Mouse (Mus musculus) megakaryocyte, embryonic 14.5 days (primary cell): ENCODE measurements at regions not wholly inside any gene's neighbourhood (a gene's known extent, or its start where the extent isn't known, plus 50 kb on each side); places are given as distances from the start of the nearest gene placed in this dataset.

ENCODE experiments used
- FLI1 ChIP-seq: IDR thresholded peaks from 2 replicates; pipeline ENCODE4 v1.6.1; 2012; ENCODE audit warnings: low read length, inconsistent platforms, mixed read lengths
- GATA1 ChIP-seq: IDR thresholded peaks from 3 replicates; pipeline ENCODE4 v1.6.1; 2012; ENCODE audit warnings: mixed read lengths, low read length, inconsistent platforms, borderline replicate concordance

GRCm38 (mm10) chr2:50448117-50448516 lies 151.5 kb upstream of the Mmadhc start:
- TF ChIP-seq GATA1 = no peak
- no peak for TF ChIP-seq FLI1
